Mouse (Mus musculus): Measurements from ENCODE around the gene Zfp518a. TPM values are rescaled to one million over a fixed set of nuclear protein-coding genes. Genes with fewer than 3 reads are reported as not detected.

Zfp518a gene
- total RNA-seq, 2 experiments from 2014 or later: 24.7 to 30.3 TPM

DNA sequence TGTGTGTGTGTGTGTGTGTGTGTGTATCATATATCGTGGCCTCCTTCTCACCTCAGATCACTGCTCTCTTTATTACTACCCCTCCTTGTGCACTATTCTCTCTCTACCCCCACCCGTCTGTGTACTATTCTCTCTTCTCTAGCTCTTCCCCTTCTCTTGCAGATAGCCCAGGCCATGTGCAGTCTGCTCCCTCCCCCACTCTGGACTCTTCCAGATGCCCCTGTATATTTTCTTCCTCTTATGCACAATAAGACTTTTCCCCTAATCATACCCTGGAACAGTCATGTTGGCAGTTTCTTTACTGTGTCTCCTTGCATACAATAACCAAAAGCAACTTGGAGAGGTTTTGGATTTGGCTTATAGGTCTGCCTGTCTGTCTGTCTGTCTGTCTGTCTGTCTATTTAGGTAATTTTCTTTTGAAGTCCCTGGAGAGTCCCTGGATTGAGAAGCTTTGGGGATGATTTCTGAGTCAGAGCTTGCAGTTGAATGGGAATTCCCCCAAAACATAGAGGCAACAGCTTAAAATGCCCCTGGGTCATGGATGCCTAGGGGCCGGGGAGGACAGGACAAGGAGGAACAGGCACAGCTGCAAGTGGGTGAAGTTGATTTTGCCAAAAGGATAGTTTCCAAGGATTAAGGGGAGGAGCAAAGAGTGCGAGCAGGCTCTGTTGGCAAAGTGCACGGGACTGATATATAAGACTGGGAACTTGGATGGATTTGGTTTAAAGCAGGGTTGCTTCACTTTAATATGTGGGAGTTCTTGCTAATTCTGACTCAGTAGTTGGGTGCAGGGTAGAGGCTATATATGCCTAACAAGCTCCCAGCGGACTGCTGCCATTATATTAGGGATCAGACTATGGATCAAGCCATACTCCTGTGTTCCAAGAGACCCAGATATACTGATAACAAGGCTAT lies 70.7 kb downstream of the Zfp518a start:
- ATAC-seq (ENCODE audit: poor library complexity, severe bottlenecking): no peak

Other genes starting within 250 kb of the Zfp518a start
- not detected in 2 replicates for gene Cc2d2b, start 146.0 kb upstream of the Zfp518a start, total RNA-seq (2015)
- gene Cc2d2b, start 146.0 kb upstream of the Zfp518a start, total RNA-seq (2017): not detected in 2 replicates
- gene Ccnj, start 63.4 kb upstream of the Zfp518a start, total RNA-seq (2015): 1.7 and 3.6 TPM in 2 replicates
- 3.8 and 7.4 TPM in 2 replicates for gene Ccnj, start 63.4 kb upstream of the Zfp518a start, total RNA-seq (2017)
- gene Blnk, start 99.8 kb downstream of the Zfp518a start, total RNA-seq (2015): 3.0 and 3.4 TPM in 2 replicates
- gene Blnk, start 99.8 kb downstream of the Zfp518a start, total RNA-seq (2017): 1.9 and 2.4 TPM in 2 replicates
- gene Dntt, start 134.6 kb downstream of the Zfp518a start, total RNA-seq (2015): 0.51 and 2.6 TPM in 2 replicates
- gene Dntt, start 134.6 kb downstream of the Zfp518a start, total RNA-seq (2017): 1.8 and 5.0 TPM in 2 replicates
- gene Opalin, start 182.4 kb downstream of the Zfp518a start, total RNA-seq (2015): not detected in 2 replicates
- gene Opalin, start 182.4 kb downstream of the Zfp518a start, total RNA-seq (2017): not detected in 2 replicates